Mouse (Mus musculus) telencephalon, adult 2 months (tissue): ENCODE measurements around the gene Spcs1.

Experiments used
- DNase-seq: peaks from one replicate; pipeline ENCODE4 v3.0.0-alpha.2; 2011; ENCODE audit warnings: low read depth, low spot score

The Spcs1 gene

DNA sequence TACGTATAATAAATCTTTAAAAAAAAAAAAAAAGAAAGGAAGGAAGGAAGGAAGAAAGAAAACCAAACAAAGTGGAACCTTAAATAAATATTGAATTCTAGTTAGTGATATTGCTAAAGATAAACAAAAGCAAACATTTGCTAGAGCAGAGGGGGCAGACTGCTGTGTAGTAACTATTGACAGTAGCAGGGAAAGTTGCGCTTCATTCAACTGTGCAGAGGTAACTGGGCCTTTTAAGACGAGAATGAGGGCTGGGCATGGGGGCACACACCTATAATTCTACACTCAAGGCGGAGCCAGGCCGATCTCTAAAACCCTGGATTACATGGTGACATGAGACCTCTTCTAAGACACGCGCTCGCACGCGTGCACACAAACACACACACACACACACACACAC, 51.5 kb downstream of the Spcs1 start:
- DNase-seq, result no peak
